Mouse (Mus musculus): ENCODE results near the gene Rps10.

- no peak for TF ChIP-seq CTCF (IDR thresholded peaks at IDR 0.05; ENCODE audit: low read depth)
- no peak for TF ChIP-seq EP300 (IDR thresholded peaks at IDR 0.05; ENCODE audit: low read depth)
These were observed 22.3 kb upstream of the Rps10 start for GRCm38 (mm10) chr17:27658767-27659166.

Measured in liver, embryonic 14.5 days (tissue).